Mouse (Mus musculus): ENCODE data around the gene Fam84b.

- TF ChIP-seq CTCF (IDR thresholded peaks at IDR 0.05; ENCODE audit: insufficient read depth, low read length) = no peak
- TF ChIP-seq POLR2A (IDR thresholded peaks at IDR 0.05; ENCODE audit: borderline replicate concordance, extremely low read depth, low read depth, low read length) = no peak
Measured at GRCm38 (mm10) chr15:60826226-60826625, 27.4 kb downstream of the Fam84b start.

All from lung, adult 2 months (tissue).